Mouse (Mus musculus): ENCODE results near the gene Wtap. TPM values are rescaled to one million over a fixed set of nuclear protein-coding genes. Genes with fewer than 3 reads are reported as not detected.
A peak's percentile ranks its signal among the peaks of the same experiment; 100 is the strongest.
"Not testable (repeated sequence)": the region's sequence is repeated elsewhere in the genome, so short reads cannot be mapped to it uniquely, and the experiment has no call there.

The Wtap gene
- 131 and 152 TPM in 2 replicates for polyA plus RNA-seq (2016; fragmentation: Nextera tagmentation; extraction: Ambion mirVana)

GRCm38 (mm10) chr17:12994069-12994468 lies at the start of gene Wtap:
Gene Wtap (minus strand): TSS chr17:12994169.
- peak within 1 kb of the TSS; percentile 96 for H3K4me3 ChIP-seq (replicated peaks)
- peak within 1 kb of the TSS; percentile 99 for H3K27ac ChIP-seq
- peaks cover 14% of the 10 kb centered on the region for H3K4me1 ChIP-seq (replicated peaks)
- H3K4me2 ChIP-seq, result peak within 1 kb of the TSS; percentile 78
- H3K36me3 ChIP-seq, result no peaks in the 10 kb centered on the region
- WGBS, result 87% methylated on average over 1 of the region's 1 CpGs
- no peak for ATAC-seq (ENCODE audit: insufficient number of reproducible peaks, insufficient read depth, low FRiP score, low TSS enrichment, low read depth)
- H3K9ac ChIP-seq (replicated peaks), result peak within 1 kb of the TSS; percentile 99; the same call in 1 of the 2 replicates
- no peaks in the 10 kb centered on the region for H3K27me3 ChIP-seq
- no peaks in the 10 kb centered on the region for H3K9me3 ChIP-seq

DNA sequence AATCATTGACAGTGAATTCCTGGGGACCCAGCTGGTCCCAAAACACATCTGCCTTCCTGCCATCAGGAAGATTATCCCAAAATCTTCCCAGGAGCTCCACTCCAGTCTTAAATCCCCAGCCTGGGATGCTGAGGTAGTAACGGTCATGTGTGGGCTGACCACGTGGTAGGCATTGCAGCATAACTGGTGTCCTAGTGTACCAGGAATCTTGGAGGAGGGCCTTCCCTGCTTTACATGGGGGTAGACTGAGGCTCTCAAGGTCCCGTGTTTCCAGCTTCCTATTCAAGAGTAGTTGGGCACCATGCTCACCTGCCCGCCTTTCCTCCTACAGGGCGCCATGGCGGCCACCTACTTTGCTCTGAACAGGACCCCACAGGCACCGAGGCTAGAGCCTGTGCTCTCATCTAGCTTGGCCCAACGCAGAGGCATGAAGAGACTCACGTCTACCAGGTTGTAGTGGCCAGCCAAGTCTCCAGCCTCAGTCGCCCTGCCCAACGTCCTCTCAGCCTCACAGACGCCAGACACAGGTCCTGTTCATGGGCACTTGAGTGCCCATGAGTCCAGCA lies 42.7 kb upstream of the Wtap start:
- not testable (repeated sequence) for H3K9me3 ChIP-seq; H3K4me2 ChIP-seq; ATAC-seq (ENCODE audit: insufficient number of reproducible peaks, insufficient read depth, low FRiP score, low TSS enrichment, low read depth); H3K27me3 ChIP-seq; H3K36me3 ChIP-seq; H3K27ac ChIP-seq; H3K4me3 ChIP-seq (replicated peaks); H3K9ac ChIP-seq (replicated peaks); H3K4me1 ChIP-seq (replicated peaks)
- 86% methylated on average over 4 of the region's 12 CpGs for WGBS

DNA sequence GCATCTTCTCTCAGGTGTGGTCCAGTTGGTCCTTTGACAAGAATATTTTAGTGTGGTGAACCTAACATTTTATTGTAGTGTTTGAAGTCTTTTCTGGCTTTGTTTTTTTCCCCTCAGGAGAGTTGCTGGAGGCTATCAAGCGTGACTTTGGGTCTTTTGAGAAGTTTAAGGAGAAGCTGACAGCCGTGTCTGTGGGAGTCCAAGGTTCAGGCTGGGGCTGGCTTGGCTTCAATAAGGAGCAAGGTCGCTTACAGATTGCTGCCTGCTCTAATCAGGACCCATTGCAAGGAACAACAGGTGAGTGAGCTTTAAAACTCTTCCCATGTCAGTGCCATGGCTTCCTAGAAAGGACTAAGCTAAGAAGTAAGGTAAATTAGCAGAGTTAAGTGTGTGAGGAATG lies 19.3 kb upstream of the Wtap start:
- no peak overlapping the region for H3K4me3 ChIP-seq (replicated peaks)
- peaks cover 50% of the 10 kb centered on the region for H3K36me3 ChIP-seq
- H3K9ac ChIP-seq (replicated peaks), result no peak overlapping the region
- no peaks in the 10 kb centered on the region for H3K9me3 ChIP-seq
- ATAC-seq (ENCODE audit: insufficient number of reproducible peaks, insufficient read depth, low FRiP score, low TSS enrichment, low read depth), result no peak
- no peak overlapping the region for H3K27ac ChIP-seq
- H3K4me2 ChIP-seq, result no peak overlapping the region
- WGBS, result 80% methylated on average over 3 of the region's 3 CpGs
- H3K27me3 ChIP-seq, result no peaks in the 10 kb centered on the region
- peaks cover 9% of the 10 kb centered on the region for H3K4me1 ChIP-seq (replicated peaks)

DNA sequence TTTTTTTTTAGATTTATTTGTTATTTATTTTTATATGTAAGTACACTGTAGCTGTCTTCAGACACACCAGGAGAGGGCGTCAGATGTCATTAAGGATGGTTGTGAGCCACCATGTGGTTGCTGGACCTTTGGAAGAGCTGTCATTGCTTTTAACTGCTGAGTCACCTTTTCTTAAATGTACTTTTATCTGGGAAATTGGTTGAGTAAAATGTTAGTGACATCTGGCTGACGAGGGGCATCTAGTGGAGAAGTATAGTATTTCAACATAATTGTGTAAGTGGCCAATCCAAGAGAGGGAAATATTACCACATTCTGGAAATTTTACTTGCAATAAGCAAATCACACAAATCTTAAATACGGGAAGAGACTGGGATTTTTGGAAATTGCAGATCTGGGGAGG lies 15.9 kb upstream of the Wtap start:
- 32% methylated on average over 3 of the region's 3 CpGs for WGBS

DNA sequence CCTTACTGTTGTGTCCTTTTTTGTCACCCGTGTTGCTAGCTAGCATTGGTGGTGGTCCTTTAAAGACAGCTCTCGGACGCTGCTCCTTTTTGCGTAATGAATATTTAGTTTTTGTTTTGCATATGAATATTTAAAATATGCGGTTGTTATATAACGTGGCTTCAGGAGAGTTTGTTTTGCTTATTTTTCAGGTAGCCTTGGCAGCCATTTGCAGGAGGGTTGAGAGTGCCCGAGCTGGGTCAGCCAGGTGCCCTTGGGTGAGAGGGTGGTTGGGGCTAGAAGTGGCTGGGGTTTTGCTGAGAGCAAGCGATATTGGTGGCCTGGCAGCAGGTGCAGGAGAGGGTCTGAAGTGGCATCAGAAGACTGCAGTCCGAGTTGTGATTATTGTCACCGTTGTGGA lies 14.6 kb upstream of the Wtap start:
- WGBS, result 6% methylated on average over 10 of the region's 10 CpGs
- ATAC-seq (ENCODE audit: insufficient number of reproducible peaks, insufficient read depth, low FRiP score, low TSS enrichment, low read depth), result no peak
- Histone ChIP-seq H3K36me3 (peaks cover 22% of the 10 kb centered on the region), H3K4me2 (peak overlapping the region; percentile 81), H3K9me3 (no peaks in the 10 kb centered on the region), H3K4me3 (replicated peaks) (peak overlapping the region; percentile 84), H3K27me3 (no peaks in the 10 kb centered on the region), H3K9ac (replicated peaks) (peak overlapping the region; percentile 79), H3K4me1 (replicated peaks) (peaks cover 14% of the 10 kb centered on the region), H3K27ac (peak overlapping the region; percentile 86; the same call in 1 of the 2 replicates)

More for the DNA sequence above, 15.9 kb upstream of the Wtap start:
- no peaks in the 10 kb centered on the region for H3K9me3 ChIP-seq
- no peak overlapping the region for H3K4me3 ChIP-seq (replicated peaks)
- peaks cover 14% of the 10 kb centered on the region for H3K4me1 ChIP-seq (replicated peaks)
- no peak overlapping the region for H3K4me2 ChIP-seq
- peaks cover 35% of the 10 kb centered on the region for H3K36me3 ChIP-seq
- no peak for ATAC-seq (ENCODE audit: insufficient number of reproducible peaks, insufficient read depth, low FRiP score, low TSS enrichment, low read depth)
- H3K27ac ChIP-seq, result no peak overlapping the region
- H3K9ac ChIP-seq (replicated peaks), result no peak overlapping the region
- no peaks in the 10 kb centered on the region for H3K27me3 ChIP-seq

DNA sequence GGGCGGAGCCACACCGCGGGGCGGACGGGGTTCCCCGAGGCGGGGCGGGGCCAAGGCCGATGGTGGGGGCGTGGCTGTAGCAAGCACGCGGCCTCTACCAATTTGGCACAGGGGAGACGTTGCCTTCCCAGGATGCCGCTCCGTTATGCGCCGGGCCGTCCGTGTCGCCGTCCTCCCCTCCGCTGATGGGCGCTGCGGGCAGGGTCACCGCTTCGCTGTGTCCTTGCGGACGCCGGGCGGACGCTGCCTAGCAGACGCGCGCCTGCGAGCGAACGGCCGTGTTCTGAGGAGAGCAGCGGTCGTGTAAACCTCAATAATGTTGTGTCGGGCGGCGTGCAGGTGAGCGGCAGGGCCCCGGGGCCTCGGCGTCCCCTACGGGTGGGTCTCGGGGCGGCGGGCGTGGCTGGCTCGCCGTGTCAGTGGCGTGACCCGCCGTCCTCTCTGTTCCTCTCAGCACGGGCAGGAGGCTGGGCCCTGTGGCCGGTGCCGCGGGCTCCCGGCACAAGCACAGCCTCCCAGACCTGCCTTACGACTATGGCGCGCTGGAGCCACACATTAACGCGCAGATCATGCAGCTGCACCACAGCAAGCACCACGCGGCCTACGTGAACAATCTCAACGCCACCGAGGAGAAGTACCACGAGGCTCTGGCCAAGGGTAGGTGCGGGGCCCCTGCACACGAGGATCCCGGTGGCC lies 13.9 kb upstream of the Wtap start:
- WGBS, result under 1% methylated on average over 76 of the region's 76 CpGs

GRCm38 (mm10) chr17:13006984-13007383 lies 13.0 kb upstream of the Wtap start:
- no peak overlapping the region for H3K9ac ChIP-seq (replicated peaks)
- peaks cover 8% of the 10 kb centered on the region; the same call in 1 of the 2 replicates for H3K36me3 ChIP-seq
- WGBS, result 41% methylated on average over 5 of the region's 5 CpGs
- ATAC-seq (ENCODE audit: insufficient number of reproducible peaks, insufficient read depth, low FRiP score, low TSS enrichment, low read depth), result no peak
- peak overlapping the region; percentile 82; the same call in 1 of the 2 replicates for H3K27ac ChIP-seq
- no peaks in the 10 kb centered on the region for H3K27me3 ChIP-seq
- H3K4me3 ChIP-seq (replicated peaks), result peak overlapping the region; percentile 84; the same call in 1 of the 2 replicates
- H3K9me3 ChIP-seq, result no peaks in the 10 kb centered on the region
- H3K4me2 ChIP-seq, result peak overlapping the region; percentile 81
- peaks cover 14% of the 10 kb centered on the region for H3K4me1 ChIP-seq (replicated peaks)

More for the DNA sequence above, 13.9 kb upstream of the Wtap start:
- peak overlapping the region; percentile 81 for H3K4me2 ChIP-seq
- peak overlapping the region; percentile 84 for H3K4me3 ChIP-seq (replicated peaks)
- peak overlapping the region; percentile 79 for H3K9ac ChIP-seq (replicated peaks)
- no peaks in the 10 kb centered on the region for H3K27me3 ChIP-seq
- peak; percentile 98 for ATAC-seq (ENCODE audit: insufficient number of reproducible peaks, insufficient read depth, low FRiP score, low TSS enrichment, low read depth)
- peak overlapping the region; percentile 86 for H3K27ac ChIP-seq
- H3K4me1 ChIP-seq (replicated peaks), result peaks cover 14% of the 10 kb centered on the region
- H3K9me3 ChIP-seq, result no peaks in the 10 kb centered on the region
- H3K36me3 ChIP-seq, result peaks cover 16% of the 10 kb centered on the region

DNA sequence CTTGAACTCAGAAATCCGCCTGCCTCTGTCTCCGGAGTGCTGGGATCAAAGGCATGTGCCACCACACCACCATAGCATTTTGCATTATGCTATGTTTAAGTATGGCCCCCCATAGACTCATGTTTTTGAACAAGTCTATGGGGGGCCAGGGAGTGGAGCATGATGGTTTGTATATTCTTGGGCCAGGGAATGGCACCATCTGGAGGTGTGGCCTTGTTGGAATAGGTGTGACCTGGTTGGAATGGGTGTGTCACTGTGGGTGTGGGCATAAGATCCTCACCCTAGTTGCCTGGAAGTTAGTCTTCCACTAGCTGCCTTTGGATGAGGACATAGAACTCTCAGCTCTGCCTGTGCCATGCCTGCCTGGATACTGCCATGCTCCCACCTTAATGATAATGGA lies 12.6 kb upstream of the Wtap start, which contains the start of gene Sod2:
Gene Sod2 (plus strand): TSS at position 301 of the 400 bp plus-strand sequence.
- H3K4me2 ChIP-seq, result peak within 1 kb of the TSS; percentile 81
- peak within 1 kb of the TSS; percentile 79; the same call in 1 of the 2 replicates for H3K9ac ChIP-seq (replicated peaks)

GRCm38 (mm10) chr17:13004436-13004835 lies 10.5 kb upstream of the Wtap start:
- H3K27ac ChIP-seq; H3K36me3 ChIP-seq; H3K27me3 ChIP-seq; H3K9ac ChIP-seq (replicated peaks); H3K9me3 ChIP-seq; H3K4me3 ChIP-seq (replicated peaks); ATAC-seq (ENCODE audit: insufficient number of reproducible peaks, insufficient read depth, low FRiP score, low TSS enrichment, low read depth); H3K4me2 ChIP-seq: not testable (repeated sequence)
- 76% methylated on average over 2 of the region's 2 CpGs for WGBS
- H3K4me1 ChIP-seq (replicated peaks), result peaks cover 14% of the 10 kb centered on the region

More for the DNA sequence above, 12.6 kb upstream of the Wtap start, which contains the start of gene Sod2:
- Histone ChIP-seq H3K27ac (peak within 1 kb of the TSS; percentile 82), H3K4me1 (replicated peaks) (peaks cover 14% of the 10 kb centered on the region), H3K4me3 (replicated peaks) (peak within 1 kb of the TSS; percentile 84)
- H3K9me3 ChIP-seq; H3K27me3 ChIP-seq; H3K36me3 ChIP-seq; ATAC-seq (ENCODE audit: insufficient number of reproducible peaks, insufficient read depth, low FRiP score, low TSS enrichment, low read depth): not testable (repeated sequence)
- WGBS, result 97% methylated on average over 2 of the region's 2 CpGs

DNA sequence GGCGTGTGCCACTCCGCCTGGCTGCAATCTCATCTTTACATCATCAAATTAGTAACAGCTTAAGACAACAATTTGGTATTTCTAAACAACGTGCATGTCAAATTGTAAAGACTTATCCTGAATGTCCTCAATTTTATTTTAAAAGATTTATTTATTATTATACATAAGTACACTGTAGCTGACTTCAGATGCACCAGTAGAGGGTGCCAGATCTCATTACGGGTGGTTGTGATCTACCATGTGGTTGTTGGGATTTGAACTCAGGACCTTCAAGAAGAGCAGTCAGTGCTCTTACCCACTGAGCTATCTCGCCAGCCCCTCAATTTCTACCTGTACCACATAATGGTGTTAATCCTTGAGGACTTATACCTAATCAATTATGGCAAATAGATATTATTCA lies 8.3 kb upstream of the Wtap start:
- H3K4me3 ChIP-seq (replicated peaks); H3K27ac ChIP-seq; H3K9me3 ChIP-seq; H3K4me2 ChIP-seq; H3K36me3 ChIP-seq; H3K9ac ChIP-seq (replicated peaks); H3K4me1 ChIP-seq (replicated peaks); ATAC-seq (ENCODE audit: insufficient number of reproducible peaks, insufficient read depth, low FRiP score, low TSS enrichment, low read depth); H3K27me3 ChIP-seq: not testable (repeated sequence)
- 95% methylated on average over 5 of the region's 5 CpGs for WGBS

DNA sequence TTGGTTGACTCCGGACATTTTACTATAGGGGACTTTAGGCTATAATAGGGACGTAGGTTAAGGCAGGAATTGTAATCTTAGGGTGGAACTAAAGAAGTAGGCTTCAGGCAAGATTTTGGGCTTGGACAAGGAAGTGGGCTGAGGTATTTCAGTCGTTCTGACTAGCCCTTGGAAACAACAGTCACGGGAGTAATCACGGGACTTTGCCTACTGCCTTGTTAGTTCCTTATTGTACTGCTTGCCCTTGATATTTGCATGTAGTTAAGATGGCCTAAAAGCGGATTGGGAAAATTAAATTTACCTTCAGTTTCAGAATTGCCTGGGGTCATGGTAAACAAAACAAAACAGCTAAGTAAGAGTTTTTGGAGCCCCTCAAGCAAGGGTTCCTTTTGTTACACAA lies 5.1 kb upstream of the Wtap start:
- no peaks in the 10 kb centered on the region for H3K36me3 ChIP-seq
- H3K4me1 ChIP-seq (replicated peaks), result no peaks in the 10 kb centered on the region
- H3K9ac ChIP-seq (replicated peaks), result no peak overlapping the region
- H3K27me3 ChIP-seq, result no peaks in the 10 kb centered on the region
- no peak overlapping the region for H3K4me2 ChIP-seq
- ATAC-seq (ENCODE audit: insufficient number of reproducible peaks, insufficient read depth, low FRiP score, low TSS enrichment, low read depth), result no peak
- H3K9me3 ChIP-seq, result no peaks in the 10 kb centered on the region
- WGBS, result 81% methylated on average over 6 of the region's 6 CpGs
- no peak overlapping the region for H3K4me3 ChIP-seq (replicated peaks)
- H3K27ac ChIP-seq, result no peak overlapping the region
